Mouse (Mus musculus): ENCODE data around the gene Rapgef4.

The Rapgef4 gene

DNA sequence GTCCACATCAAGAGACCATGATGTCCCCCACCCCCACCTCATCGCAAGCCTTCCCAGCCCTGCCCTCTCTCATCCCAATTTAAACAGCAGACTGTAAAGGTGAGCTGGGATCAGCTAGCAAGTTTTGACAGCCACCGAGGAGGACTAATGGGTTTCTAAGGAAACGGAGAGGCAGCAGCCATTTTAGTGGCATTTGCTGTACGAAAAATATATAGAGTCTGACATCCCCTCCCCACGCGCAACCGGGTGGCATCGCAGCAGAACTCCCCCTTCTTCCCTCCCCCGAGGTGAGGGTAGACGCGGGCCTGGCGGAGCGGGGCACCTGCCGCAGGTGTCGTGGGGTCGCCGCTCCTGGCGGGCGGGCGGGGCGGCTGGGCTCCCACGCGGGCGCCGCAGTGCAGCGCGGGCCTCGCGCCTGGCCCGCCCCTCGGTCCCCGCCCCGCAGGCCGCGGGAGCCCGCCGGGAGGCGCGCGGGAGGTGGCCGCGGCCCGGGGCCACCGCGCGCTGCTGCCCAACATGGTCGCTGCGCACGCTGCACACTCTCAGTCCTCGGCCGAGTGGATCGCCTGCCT, at the start of gene Rapgef4:
Gene Rapgef4, plus strand, starts transcription at position 470 of the 572 bp plus-strand sequence.
- DNase-seq: no peak

GRCm38 (mm10) chr2:71934046-71934445, 47.0 kb upstream of the Rapgef4 start:
- DNase-seq: no peak

- no peak for DNase-seq
These were observed 44.3 kb upstream of the Rapgef4 start for GRCm38 (mm10) chr2:71936711-71937110.

DNA sequence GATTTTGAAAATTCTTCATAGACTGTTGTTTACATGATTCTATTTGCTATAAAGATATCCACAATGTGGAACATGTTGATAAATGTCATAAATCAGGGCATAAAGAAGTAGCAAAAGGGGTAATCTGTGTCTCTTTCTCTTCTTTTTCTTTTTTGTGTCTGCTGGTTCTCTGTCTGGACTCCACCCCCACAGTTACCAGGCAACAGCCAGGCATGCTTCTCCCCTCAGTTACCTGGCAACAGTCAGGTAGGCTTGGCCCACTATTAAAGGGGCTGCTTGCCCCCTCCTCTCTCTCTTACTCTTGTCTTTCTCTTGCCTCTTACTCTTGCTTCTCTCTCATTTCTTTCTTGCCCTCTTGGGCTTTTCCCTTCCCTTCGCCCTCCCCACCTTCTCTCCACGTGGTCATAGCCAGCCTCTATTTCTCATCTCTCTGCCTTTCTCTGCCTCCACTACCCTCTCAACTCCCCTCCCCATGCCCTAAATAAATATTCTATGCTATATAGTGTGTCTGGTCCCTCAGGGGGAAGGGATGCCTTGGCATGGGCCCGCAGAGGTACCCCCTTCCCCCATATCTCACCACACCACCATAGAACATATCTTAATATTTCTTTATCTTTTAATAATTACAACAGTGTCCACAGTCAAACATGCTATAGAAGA, 43.3 kb upstream of the Rapgef4 start:
- no peak for DNase-seq

DNA sequence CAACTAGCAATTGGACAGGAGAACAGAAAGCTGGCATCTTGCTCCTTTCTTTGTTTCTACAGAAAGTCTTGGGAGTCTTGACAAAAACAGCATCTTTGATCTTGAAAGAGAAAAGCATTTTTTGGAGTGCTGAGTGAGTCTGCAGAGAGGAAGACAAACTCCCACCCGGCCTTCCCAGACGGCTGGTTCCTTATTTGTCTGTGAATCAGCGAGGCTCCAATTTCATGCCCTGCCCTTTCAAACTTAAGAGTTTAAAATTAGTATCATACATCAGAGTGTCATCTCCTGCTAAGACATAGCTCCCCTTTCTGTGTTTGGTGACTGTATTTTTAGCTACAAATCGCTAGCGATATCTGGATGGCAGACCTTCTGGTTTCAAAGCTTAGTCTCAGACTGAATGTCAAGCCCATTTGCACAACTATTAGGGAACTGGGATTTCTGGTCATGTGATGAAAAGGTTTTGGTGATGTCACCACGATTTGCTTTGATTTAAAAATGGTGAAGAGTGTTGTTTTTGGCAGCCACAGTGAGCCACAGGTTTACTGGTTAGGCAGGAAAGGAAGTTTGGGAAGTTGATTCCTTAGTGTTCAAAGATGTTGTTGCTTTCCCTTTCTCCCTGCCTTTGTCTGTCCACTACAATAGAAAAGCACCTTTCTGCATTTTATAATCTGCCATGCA, 42.2 kb upstream of the Rapgef4 start:
- DNase-seq: no peak

- DNase-seq: no peak
These were observed 39.9 kb upstream of the Rapgef4 start for GRCm38 (mm10) chr2:71941005-71941720.

DNA sequence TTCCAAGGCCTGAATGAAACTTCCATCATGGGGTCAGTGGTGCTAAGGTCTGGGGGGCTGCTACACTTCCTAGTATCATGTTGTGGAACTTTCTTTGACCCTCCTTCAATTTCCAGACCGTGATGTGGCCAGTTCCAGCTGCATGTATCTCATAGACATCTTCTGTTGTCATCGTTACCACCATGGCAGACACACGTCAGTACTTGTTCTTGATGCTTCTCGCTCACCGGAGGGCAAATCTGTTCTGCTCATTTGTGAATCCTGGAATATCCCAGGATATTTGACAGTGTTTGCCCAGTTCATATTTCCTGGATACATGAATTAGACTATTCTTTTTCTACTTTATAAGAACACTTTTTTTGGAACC, 39.3 kb upstream of the Rapgef4 start:
- DNase-seq: no peak

GRCm38 (mm10) chr2:71951212-71951611, 29.8 kb upstream of the Rapgef4 start:
- DNase-seq: no peak

- peak; percentile 58 for DNase-seq
These were observed 25.4 kb upstream of the Rapgef4 start for GRCm38 (mm10) chr2:71955637-71956036.

DNA sequence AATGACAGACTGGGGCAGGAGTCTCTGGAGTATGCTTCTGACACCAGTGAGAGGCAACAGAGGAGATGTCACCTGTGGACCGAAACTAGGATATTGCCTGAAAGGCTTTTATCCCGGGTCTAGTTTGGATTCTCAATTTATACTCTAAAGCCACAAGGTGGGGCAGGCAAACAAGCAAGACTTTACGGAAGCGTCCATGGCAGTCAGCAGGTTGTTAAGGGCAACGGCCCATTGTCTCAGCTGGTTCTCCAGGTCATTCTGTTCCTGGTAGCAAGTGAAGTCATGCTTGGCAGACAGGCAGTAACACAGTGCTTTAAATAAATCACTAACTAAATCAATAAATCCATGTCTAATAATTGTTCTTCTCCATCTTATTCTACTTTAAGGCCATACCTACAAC, 24.6 kb upstream of the Rapgef4 start:
- peak; percentile 14 for DNase-seq

GRCm38 (mm10) chr2:71957951-71958350, 23.1 kb upstream of the Rapgef4 start:
- DNase-seq: no peak

- DNase-seq: peak; percentile 5
These were observed 22.6 kb upstream of the Rapgef4 start for GRCm38 (mm10) chr2:71958393-71958792.

GRCm38 (mm10) chr2:71964216-71964615, 16.8 kb upstream of the Rapgef4 start:
- DNase-seq: no peak

DNA sequence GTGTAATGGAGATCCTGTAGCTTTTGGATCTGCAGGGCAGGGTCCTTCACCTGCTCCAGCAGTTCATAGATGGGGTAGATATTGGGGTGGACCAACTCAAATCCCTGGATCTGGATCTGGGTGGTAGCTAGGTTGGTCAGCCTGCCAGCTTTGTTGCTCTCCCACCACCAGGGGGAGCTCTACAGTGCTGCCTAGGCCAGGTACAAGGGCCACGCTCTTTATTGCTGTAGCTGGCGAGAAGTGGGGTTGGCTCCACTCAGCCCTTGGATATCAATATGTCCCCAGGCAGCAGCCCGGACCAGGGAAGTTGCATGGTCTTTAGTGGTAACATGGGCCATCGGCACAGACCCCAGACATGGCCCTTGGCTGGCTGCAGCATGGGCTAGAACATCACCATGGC, 15.6 kb upstream of the Rapgef4 start:
- DNase-seq: peak; percentile 5

GRCm38 (mm10) chr2:71966737-71967136, 14.3 kb upstream of the Rapgef4 start:
- no peak for DNase-seq

DNA sequence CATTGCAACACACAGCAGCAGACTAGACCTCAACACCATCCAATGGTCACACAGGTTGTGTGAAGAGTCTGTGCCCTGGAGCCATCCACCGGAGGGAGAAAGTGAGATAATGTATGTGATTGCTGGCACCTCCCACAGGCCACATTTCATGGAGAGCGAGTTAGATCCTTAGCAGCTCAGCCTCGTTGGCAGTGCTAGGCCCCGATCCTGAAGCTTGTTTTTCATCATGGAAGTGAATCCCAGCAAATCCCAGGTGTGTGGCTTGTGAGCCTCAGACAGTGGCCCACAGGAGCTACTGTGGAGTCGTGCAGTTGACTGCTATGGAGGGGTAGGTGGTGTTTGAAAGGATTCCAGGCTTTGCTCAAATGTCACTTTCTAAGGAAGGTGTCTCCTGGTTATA, 13.2 kb upstream of the Rapgef4 start:
- no peak for DNase-seq

GRCm38 (mm10) chr2:71973646-71974045, 7.4 kb upstream of the Rapgef4 start:
- no peak for DNase-seq

- no peak for DNase-seq
These were observed 6.7 kb upstream of the Rapgef4 start for GRCm38 (mm10) chr2:71974143-71974846.

DNA sequence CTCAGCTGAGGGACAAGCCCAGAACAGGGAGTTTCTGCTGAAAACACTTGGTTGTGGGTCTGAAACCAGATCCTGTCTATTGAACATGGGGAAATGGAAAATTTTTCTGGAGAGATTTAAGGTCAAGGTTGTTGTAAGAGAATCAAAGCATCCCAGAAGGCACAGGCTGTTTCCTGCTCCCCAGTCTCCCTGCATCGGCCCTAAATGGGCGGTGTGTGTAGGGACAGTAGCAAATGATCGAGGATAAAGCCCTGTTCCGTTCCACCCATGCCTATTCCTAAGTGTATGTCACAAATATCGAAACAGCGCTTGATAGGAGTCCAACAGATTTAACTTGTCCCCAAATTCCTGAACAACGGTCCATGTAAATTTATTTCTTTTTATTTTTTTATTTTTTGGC, 1.1 kb upstream of the Rapgef4 start:
- no peak for DNase-seq

DNA sequence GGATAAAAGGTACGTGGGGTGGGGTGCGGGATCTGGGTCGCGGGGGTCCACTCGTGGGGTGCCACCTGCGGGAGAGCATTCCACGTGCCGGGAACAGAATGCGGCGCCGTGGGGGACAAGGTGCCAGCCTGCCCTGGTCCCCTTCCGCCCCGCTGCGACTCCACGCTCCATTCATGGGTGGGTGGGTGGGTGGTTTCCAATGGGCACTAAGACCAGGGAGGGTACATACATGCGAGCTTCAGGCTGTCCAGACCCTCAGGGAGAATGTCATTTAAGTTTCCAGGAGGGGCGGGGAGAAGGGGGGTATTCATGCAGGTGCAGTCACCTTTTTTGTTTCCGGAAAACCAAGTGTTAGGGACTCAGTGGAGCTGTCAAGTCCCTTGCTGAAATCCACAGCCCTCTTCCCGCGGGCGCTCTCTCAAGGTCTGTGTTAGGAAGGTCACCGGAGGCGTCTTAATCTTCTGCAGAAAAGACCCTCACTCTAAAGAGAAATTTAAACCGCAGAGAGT, 357 bp downstream of the Rapgef4 start:
- DNase-seq: no peak

GRCm38 (mm10) chr2:71981896-71982295, 856 bp downstream of the Rapgef4 start:
- no peak for DNase-seq

GRCm38 (mm10) chr2:71982868-71983597, 2.0 kb downstream of the Rapgef4 start:
- DNase-seq: no peak

Measured in kidney, adult 9 months (tissue).